Comparison of ENCODE assay signal across 17 mouse cellular contexts in genomic region chrX:103460056-103460455, GRCm38 (mm10). TPM values are rescaled to one million over a fixed set of nuclear protein-coding genes. Genes with fewer than 3 reads are reported as not detected.
DNase-seq lines count a peak whose midpoint lies in the region; ATAC-seq and TF ChIP-seq lines count a peak whose summit lies in the region.
"Had no signal": no experiment of that assay in that cellular context is flagged by ENCODE, and none has a peak within 500 bp of the region (broad histone marks: within the 10 kb centered on the region; RNA-seq: fewer than 3 reads in every experiment).

No protein-coding gene starts in this region.

- no peaks in the 10 kb centered on the region for H3K36me3 ChIP-seq in heart, embryonic 12.5 days
- H3K36me3 ChIP-seq: embryonic facial prominence, embryonic 15.5 days; neural tube, embryonic 12.5 days had no signal

- DNase-seq in heart, postnatal 4 days: peak; percentile 21
- no peak for DNase-seq in lung, adult 2 months
- no peak for DNase-seq in lung, postnatal 10 days
- DNase-seq in MEL-GATA-1-ER (ENCODE audit: extremely low read depth, low read depth): peak; percentile 14
- DNase-seq in induced T-regulatory cell, adult 2 months (ENCODE audit: low read depth): peak; percentile 29
- DNase-seq in ovary, adult 18-20 months (ENCODE audit: low spot score): no peak
- DNase-seq: cerebellum, adult 8-10 months had no signal

- 0 out of 2 replicates have a peak, but pooled peaks have one; percentile 5 for TF ChIP-seq CTCF in lung, adult 2 months (IDR thresholded peaks at IDR 0.05; ENCODE audit: insufficient read depth, low read length)

- no peaks in the 10 kb centered on the region for H3K27me3 ChIP-seq in heart, embryonic 12.5 days (replicated peaks)
- H3K27me3 ChIP-seq: embryonic facial prominence, embryonic 15.5 days; neural tube, embryonic 12.5 days had no signal

- no peak for ATAC-seq in heart, embryonic 12.5 days (ENCODE audit: insufficient number of reproducible peaks, low FRiP score)

- no peak for TF ChIP-seq POLR2A in lung, adult 2 months (IDR thresholded peaks at IDR 0.05; ENCODE audit: borderline replicate concordance, extremely low read depth, low read depth, low read length)

- no peak overlapping the region for H3K9ac ChIP-seq in heart, embryonic 12.5 days
- H3K9ac ChIP-seq: embryonic facial prominence, embryonic 15.5 days; neural tube, embryonic 12.5 days had no signal

- no peaks in the 10 kb centered on the region for H3K9me3 ChIP-seq in heart, embryonic 12.5 days (replicated peaks)
- H3K9me3 ChIP-seq: embryonic facial prominence, embryonic 15.5 days; G1E; neural tube, embryonic 12.5 days had no signal

- WGBS in heart, embryonic 12.5 days: 73% methylated on average over 5 of the region's 5 CpGs
- WGBS in lung, adult 2 months: 78% methylated on average over 5 of the region's 5 CpGs

- no peak overlapping the region for H3K4me3 ChIP-seq in heart, embryonic 12.5 days
- no peak overlapping the region for H3K4me3 ChIP-seq in lung, adult 2 months (replicated peaks; ENCODE audit: extremely low read depth, low read depth, low read length)
- H3K4me3 ChIP-seq: embryonic facial prominence, embryonic 15.5 days; neural tube, embryonic 12.5 days had no signal

- H3K4me1 ChIP-seq in heart, embryonic 12.5 days (replicated peaks): no peaks in the 10 kb centered on the region
- H3K4me1 ChIP-seq in lung, adult 2 months (ENCODE audit: control insufficient read depth, insufficient read depth, low read length): no peaks in the 10 kb centered on the region
- H3K4me1 ChIP-seq: embryonic facial prominence, embryonic 15.5 days; neural tube, embryonic 12.5 days had no signal

- H3K4me2 ChIP-seq in heart, embryonic 12.5 days: no peak overlapping the region
- H3K4me2 ChIP-seq: embryonic facial prominence, embryonic 15.5 days; neural tube, embryonic 12.5 days had no signal

- H3K27ac ChIP-seq in heart, embryonic 12.5 days (ENCODE audit: poor library complexity, severe bottlenecking): no peak overlapping the region
- H3K27ac ChIP-seq: embryonic facial prominence, embryonic 15.5 days; neural tube, embryonic 12.5 days had no signal

RNA-seq across cellular contexts. Expression of gene Gm26992, which starts 38.2 kb away (rescaled TPM):
- not detected for total RNA-seq in heart, postnatal 4 days (2021)
- polyA plus RNA-seq in heart, embryonic 12.5 days (2016; fragmentation: Nextera tagmentation; extraction: Ambion mirVana): not detected in 2 replicates
- 0.62 and 1.3 TPM in 2 replicates for polyA plus RNA-seq in lung, adult 2 months (2012; rRNA removed)
- total RNA-seq: adrenal gland, postnatal 4 days; left cerebral cortex, postnatal 14 days; megakaryocyte, adult 5-6 weeks had no signal
- polyA plus RNA-seq: embryonic facial prominence, embryonic 15.5 days; G1E; heart, embryonic 16.5 days; kidney, embryonic 14.5 days; neural tube, embryonic 12.5 days; stomach, embryonic 16.5 days had no signal

RNA-seq across cellular contexts. Expression of gene Tsx, which starts 45.8 kb away (rescaled TPM):
- total RNA-seq in heart, postnatal 4 days (2021): not detected
- polyA plus RNA-seq in heart, embryonic 12.5 days (2016; fragmentation: Nextera tagmentation; extraction: Ambion mirVana): 0.24 TPM in 1 of 2 replicates, not detected in the other
- polyA plus RNA-seq in lung, adult 2 months (2012; rRNA removed): not detected in 2 replicates
- total RNA-seq: G1E; megakaryocyte, adult 5-6 weeks had no signal
- polyA plus RNA-seq: G1E; heart, embryonic 16.5 days; kidney, embryonic 14.5 days had no signal

Comparison
In these comparisons a context has a peak if more than half of its experiments do, and no peak if none do; other contexts are left out.
1. DNase-seq: peak in heart, postnatal 4 days (single experiment), MEL-GATA-1-ER (single experiment) and induced T-regulatory cell, adult 2 months (single experiment); none in lung, adult 2 months (single experiment), lung, postnatal 10 days (single experiment) and ovary, adult 18-20 months (single experiment).